Mouse (Mus musculus): ENCODE data around the gene Prss8. TPM values are rescaled to one million over a fixed set of nuclear protein-coding genes. Genes with fewer than 3 reads are reported as not detected.
"Not testable (repeated sequence)": the region's sequence is repeated elsewhere in the genome, so short reads cannot be mapped to it uniquely, and the experiment has no call there.

Gene Prss8
- total RNA-seq, 2 experiments from 2014 or later, result not detected

- no peak for DNase-seq
Measured at GRCm38 (mm10) chr7:127928596-127928995, 1.3 kb downstream of the Prss8 start.

GRCm38 (mm10) chr7:127927726-127928125, 2.2 kb downstream of the Prss8 start:
- DNase-seq, result no peak

GRCm38 (mm10) chr7:127926846-127927245, 3.1 kb downstream of the Prss8 start:
- DNase-seq, result no peak

- DNase-seq, result no peak
Measured at GRCm38 (mm10) chr7:127926066-127926465, 3.8 kb downstream of the Prss8 start.

- no peak for DNase-seq
Measured at GRCm38 (mm10) chr7:127925252-127925651, 4.7 kb downstream of the Prss8 start.

- DNase-seq, result no peak
Measured at GRCm38 (mm10) chr7:127923714-127924113, 6.2 kb downstream of the Prss8 start.

GRCm38 (mm10) chr7:127922451-127923275, 7.2 kb downstream of the Prss8 start:
- no peak for DNase-seq

- DNase-seq, result no peak
Measured at GRCm38 (mm10) chr7:127921516-127921915, 8.4 kb downstream of the Prss8 start.

- DNase-seq, result no peak
Measured at GRCm38 (mm10) chr7:127919290-127919689, 10.6 kb downstream of the Prss8 start.

GRCm38 (mm10) chr7:127918203-127918602, 11.7 kb downstream of the Prss8 start:
- no peak for DNase-seq

- DNase-seq, result no peak
Measured at GRCm38 (mm10) chr7:127915293-127915692, 14.6 kb downstream of the Prss8 start.

GRCm38 (mm10) chr7:127912938-127913337, 17.0 kb downstream of the Prss8 start:
- no peak for DNase-seq

GRCm38 (mm10) chr7:127912190-127912871, 17.6 kb downstream of the Prss8 start, which contains the start of gene Kat8:
Gene Kat8, plus strand, starts transcription at chr7:127912516.
- DNase-seq, result peak; percentile 83

GRCm38 (mm10) chr7:127908656-127909055, 21.2 kb downstream of the Prss8 start:
- DNase-seq, result no peak

- no peak for DNase-seq
Measured at GRCm38 (mm10) chr7:127907939-127908338, 22.0 kb downstream of the Prss8 start.

- DNase-seq, result peak; percentile 75
Measured at GRCm38 (mm10) chr7:127903971-127904796, 25.7 kb downstream of the Prss8 start, which contains the start of gene Bckdk. Gene Bckdk, plus strand, starts transcription at chr7:127904082.

GRCm38 (mm10) chr7:127901772-127902171, 28.1 kb downstream of the Prss8 start:
- DNase-seq, result no peak

GRCm38 (mm10) chr7:127899997-127900396, 29.9 kb downstream of the Prss8 start:
- DNase-seq, result no peak

- no peak for DNase-seq
Measured at GRCm38 (mm10) chr7:127898179-127898956, 31.5 kb downstream of the Prss8 start.

GRCm38 (mm10) chr7:127897542-127897941, 32.4 kb downstream of the Prss8 start:
- no peak for DNase-seq

- peak; percentile 74 for DNase-seq
Measured at GRCm38 (mm10) chr7:127896384-127896783, 33.5 kb downstream of the Prss8 start.

- DNase-seq, result not testable (repeated sequence)
Measured at GRCm38 (mm10) chr7:127895891-127896290, 34.0 kb downstream of the Prss8 start.
